ENCODE assay signal across 10 mouse cellular contexts in the genomic region with DNA sequence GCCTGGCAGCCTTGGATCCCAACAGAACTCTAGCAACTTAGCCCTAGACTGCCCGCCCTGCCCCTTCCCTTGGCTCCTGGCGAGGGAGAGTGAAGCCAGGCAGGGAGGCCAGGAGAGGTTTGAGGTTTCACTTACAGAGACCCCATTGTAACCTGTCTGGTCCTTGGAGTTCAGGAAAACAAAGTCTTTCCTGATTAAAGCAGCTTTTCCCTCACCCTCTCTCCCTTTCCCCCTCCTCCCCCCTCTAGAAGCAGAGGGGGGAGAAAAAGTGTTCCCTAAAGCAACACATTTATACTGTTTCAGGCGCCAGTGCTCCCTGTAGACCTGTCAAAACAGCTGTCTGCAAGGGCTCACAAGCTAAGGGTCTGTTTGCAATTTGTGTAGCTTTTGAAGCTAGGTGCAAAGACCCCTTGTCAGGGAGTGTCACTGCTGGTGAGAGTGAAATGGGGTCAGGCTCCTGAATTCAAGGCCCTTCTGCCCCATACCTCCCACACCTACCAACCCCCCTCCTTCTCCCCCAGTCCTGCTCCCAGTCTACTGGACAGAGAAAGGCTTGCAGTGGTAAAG. TPM values are rescaled to one million over a fixed set of nuclear protein-coding genes. Genes with fewer than 3 reads are reported as not detected.
DNase-seq lines count a peak whose midpoint lies in the region; ATAC-seq and TF ChIP-seq lines count a peak whose summit lies in the region.
"Had no signal": no experiment of that assay in that cellular context is flagged by ENCODE, and none has a peak within 500 bp of the region (broad histone marks: within the 10 kb centered on the region; RNA-seq: fewer than 3 reads in every experiment).

No protein-coding gene starts in this region.

- WGBS in heart, embryonic 13.5 days = 27% methylated on average over 3 of the region's 3 CpGs
- 20% methylated on average over 3 of the region's 3 CpGs for WGBS in stomach, embryonic 14.5 days
- WGBS in stomach, postnatal 0 days = 30% methylated on average over 3 of the region's 3 CpGs
- 42% methylated on average over 3 of the region's 3 CpGs for WGBS in hindbrain, postnatal 0 days

- intact Hi-C loops in left cerebral cortex, postnatal 25 days (cut with DNase I) = no loop called here

- peak overlapping the region; percentile 54 for H3K27ac ChIP-seq in heart, embryonic 13.5 days (replicated peaks)
- no peak overlapping the region for H3K27ac ChIP-seq in stomach, embryonic 14.5 days (ENCODE audit: low read length)
- H3K27ac ChIP-seq in stomach, postnatal 0 days (replicated peaks) = no peak overlapping the region
- H3K27ac ChIP-seq in hindbrain, postnatal 0 days = no peak overlapping the region

- TF ChIP-seq CTCF in stomach, postnatal 0 days (IDR thresholded peaks at IDR 0.05; ENCODE audit: low read depth) = no peak
- no peak for TF ChIP-seq CTCF in hindbrain, postnatal 0 days (IDR thresholded peaks at IDR 0.05; ENCODE audit: low read depth)

- peak overlapping the region; percentile 53 for H3K4me2 ChIP-seq in heart, embryonic 13.5 days
- H3K4me2 ChIP-seq in stomach, embryonic 14.5 days (replicated peaks; ENCODE audit: low read depth, low read length) = peak overlapping the region; percentile 18
- H3K4me2 ChIP-seq in stomach, postnatal 0 days (replicated peaks; ENCODE audit: low read depth) = no peak overlapping the region
- no peak overlapping the region for H3K4me2 ChIP-seq in hindbrain, postnatal 0 days (ENCODE audit: low read depth, low read length)

- no peaks in the 10 kb centered on the region for H3K36me3 ChIP-seq in heart, embryonic 13.5 days
- H3K36me3 ChIP-seq in stomach, embryonic 14.5 days (ENCODE audit: control insufficient read depth, insufficient read depth, low read length) = no peaks in the 10 kb centered on the region
- no peaks in the 10 kb centered on the region for H3K36me3 ChIP-seq in stomach, postnatal 0 days (ENCODE audit: control insufficient read depth, insufficient read depth, low read length)
- no peaks in the 10 kb centered on the region for H3K36me3 ChIP-seq in hindbrain, postnatal 0 days (ENCODE audit: insufficient read depth, low read length)

- no peak; the same call in 1 of the 2 replicates for ATAC-seq in heart, embryonic 13.5 days (ENCODE audit: extremely low read depth, insufficient number of reproducible peaks, low FRiP score, low TSS enrichment)
- ATAC-seq in stomach, embryonic 14.5 days (ENCODE audit: insufficient number of reproducible peaks, insufficient read depth, low FRiP score, low read depth) = peak; percentile 28; the same call in 1 of the 2 replicates
- no peak for ATAC-seq in stomach, postnatal 0 days (ENCODE audit: low FRiP score, low TSS enrichment)
- peak; percentile 38; the same call in 1 of the 2 replicates for ATAC-seq in hindbrain, postnatal 0 days

- peak overlapping the region; percentile 0; the same call in 1 of the 2 replicates for H3K9ac ChIP-seq in heart, embryonic 13.5 days
- H3K9ac ChIP-seq in stomach, embryonic 14.5 days (replicated peaks; ENCODE audit: low read depth, low read length) = no peak overlapping the region
- no peak overlapping the region for H3K9ac ChIP-seq in stomach, postnatal 0 days (ENCODE audit: low read length)
- no peak overlapping the region for H3K9ac ChIP-seq in hindbrain, postnatal 0 days (replicated peaks; ENCODE audit: low read length)

- peaks cover 30% of the 10 kb centered on the region for H3K4me1 ChIP-seq in heart, embryonic 13.5 days
- H3K4me1 ChIP-seq in stomach, embryonic 14.5 days (ENCODE audit: control insufficient read depth, insufficient read depth, low read length) = 0 out of 2 replicates have a peak, but pooled peaks cover 5% of the 10 kb centered on the region
- H3K4me1 ChIP-seq in stomach, postnatal 0 days (replicated peaks; ENCODE audit: control insufficient read depth, insufficient read depth) = no peaks in the 10 kb centered on the region
- no peaks in the 10 kb centered on the region for H3K4me1 ChIP-seq in hindbrain, postnatal 0 days (ENCODE audit: insufficient read depth, low read length)

- no peak for TF ChIP-seq EP300 in stomach, postnatal 0 days (optimal IDR thresholded peaks at IDR 0.05)

- H3K4me3 ChIP-seq in heart, embryonic 13.5 days = peak overlapping the region; percentile 38
- H3K4me3 ChIP-seq in stomach, embryonic 14.5 days (ENCODE audit: low read depth, low read length) = no peak overlapping the region
- H3K4me3 ChIP-seq in stomach, postnatal 0 days (ENCODE audit: low read depth, low read length) = no peak overlapping the region
- no peak overlapping the region for H3K4me3 ChIP-seq in hindbrain, postnatal 0 days (ENCODE audit: low read length)

- H3K9me3 ChIP-seq in heart, embryonic 13.5 days = no peaks in the 10 kb centered on the region
- no peaks in the 10 kb centered on the region for H3K9me3 ChIP-seq in stomach, embryonic 14.5 days (ENCODE audit: control insufficient read depth, low read depth, low read length)
- no peaks in the 10 kb centered on the region for H3K9me3 ChIP-seq in stomach, postnatal 0 days (ENCODE audit: control insufficient read depth, low read length)
- H3K9me3 ChIP-seq in hindbrain, postnatal 0 days (ENCODE audit: low read length) = no peaks in the 10 kb centered on the region

- H3K27me3 ChIP-seq in heart, embryonic 13.5 days (replicated peaks) = no peaks in the 10 kb centered on the region
- H3K27me3 ChIP-seq in stomach, embryonic 14.5 days (ENCODE audit: control insufficient read depth, insufficient read depth, low read length) = no peaks in the 10 kb centered on the region
- no peaks in the 10 kb centered on the region for H3K27me3 ChIP-seq in stomach, postnatal 0 days (ENCODE audit: control insufficient read depth, insufficient read depth, low read length)
- no peaks in the 10 kb centered on the region for H3K27me3 ChIP-seq in hindbrain, postnatal 0 days (ENCODE audit: insufficient read depth, low read length)

- DNase-seq in heart, adult 18-20 months = no peak
- no peak for DNase-seq in stomach, postnatal 0 days (ENCODE audit: low spot score)
- no peak for DNase-seq in hindbrain, postnatal 0 days (ENCODE audit: low spot score)
- no peak for DNase-seq in left cerebral cortex, postnatal 25 days (ENCODE audit: low spot score in 2 of 2)
- no peak for DNase-seq in cerebellum, postnatal 4 days (ENCODE audit: low spot score in 2 of 2)
- no peak for DNase-seq in cerebellum, postnatal 36 days
- DNase-seq: layer of hippocampus, postnatal 36 days had no signal

RNA-seq across cellular contexts. Expression of a gene that starts 18.6 kb away (rescaled TPM):
- 13.1 and 13.8 TPM in 2 replicates for polyA plus RNA-seq in heart, embryonic 13.5 days (2015; fragmentation: Nextera tagmentation; extraction: Ambion mirVana)
- under 1 TPM in 1 of 2 experiments, not detected in 1; 0.07 TPM for total RNA-seq in heart, adult 18-20 months (2021)
- 2.1 and 3.2 TPM in 2 replicates for polyA plus RNA-seq in stomach, embryonic 14.5 days (2014; fragmentation: Nextera tagmentation; extraction: Ambion mirVana)
- polyA plus RNA-seq in stomach, postnatal 0 days (2015; fragmentation: Nextera tagmentation; extraction: Ambion mirVana) = 0.27 and 0.32 TPM in 2 replicates
- total RNA-seq in hindbrain, postnatal 0 days (2014; rRNA removed) = 2.4 and 3.7 TPM in 2 replicates
- 3.0 TPM in 2 replicates for polyA plus RNA-seq in hindbrain, postnatal 0 days (2015; fragmentation: Nextera tagmentation; extraction: Ambion mirVana)
- total RNA-seq in left cerebral cortex, postnatal 25 days (2021) = under 1 TPM; 0.60 to 0.94 TPM
- total RNA-seq: hematopoietic stem cell, adult 5-6 weeks had no signal

Comparison
In these comparisons a context has a peak if more than half of its experiments do, and no peak if none do; other contexts are left out.
1. ATAC-seq: peak in stomach, embryonic 14.5 days (single experiment) and hindbrain, postnatal 0 days (single experiment); none in heart, embryonic 13.5 days (single experiment) and stomach, postnatal 0 days (single experiment).
2. H3K4me2 ChIP-seq: peak in heart, embryonic 13.5 days (single experiment) and stomach, embryonic 14.5 days (single experiment); none in stomach, postnatal 0 days (single experiment) and hindbrain, postnatal 0 days (single experiment).